Comparison of ENCODE assay signal across 13 mouse cellular contexts in the genomic region with DNA sequence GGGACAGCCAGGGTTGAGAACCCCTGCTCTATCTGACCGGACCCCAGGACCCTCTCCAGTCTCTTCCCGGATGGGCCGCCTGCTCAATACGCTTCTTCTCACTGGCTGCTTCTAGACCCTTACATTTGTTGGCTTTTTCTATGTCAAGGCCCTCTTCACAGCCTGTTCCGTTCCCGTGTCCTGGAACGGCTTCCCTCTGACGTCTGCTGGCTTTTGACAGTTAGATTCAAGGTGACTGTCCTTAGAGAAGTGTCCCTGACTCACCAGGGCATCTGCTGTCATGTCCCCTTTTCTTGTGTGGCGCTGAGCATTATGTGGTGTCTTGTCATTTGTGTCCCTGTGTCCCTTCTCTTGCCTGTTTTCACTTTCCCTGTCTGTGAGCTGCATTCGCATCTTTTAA.
DNase-seq lines count a peak whose midpoint lies in the region.
"Had no signal": no experiment of that assay in that cellular context is flagged by ENCODE, and none has a peak within 500 bp of the region (broad histone marks: within the 10 kb centered on the region; RNA-seq: fewer than 3 reads in every experiment).

No protein-coding gene starts in this region.

- DNase-seq in adrenal gland, adult 18-20 months (ENCODE audit: low spot score in 2 of 2) = peak; percentile 14 to 28
- peak; percentile 74 for DNase-seq in adrenal gland, adult 8-10 months
- DNase-seq in adrenal gland, postnatal 25 days = peak; percentile 18
- no peak for DNase-seq in urinary bladder, postnatal 4 days (ENCODE audit: low spot score in 2 of 2)
- DNase-seq in layer of hippocampus, adult 11-12 months (ENCODE audit: low spot score) = no peak
- no peak for DNase-seq in right cerebral cortex, postnatal 4 days
- DNase-seq: cerebellum, adult 18-20 months; cerebellum, adult 9-11 months; cerebellum, postnatal 25 days; forebrain, postnatal 0 days; gastrocnemius, adult 2 months; gastrocnemius, postnatal 14 days; heart, adult 11 months had no signal

Comparison
In these comparisons a context has a peak if more than half of its experiments do, and no peak if none do; other contexts are left out.
1. DNase-seq: peak in adrenal gland, adult 18-20 months (2 of 2), adrenal gland, adult 8-10 months (single experiment) and adrenal gland, postnatal 25 days (single experiment); none in urinary bladder, postnatal 4 days (0 of 2), layer of hippocampus, adult 11-12 months (single experiment) and right cerebral cortex, postnatal 4 days (single experiment).